Mouse (Mus musculus): ENCODE data around the gene Ppm1h.
"Not testable (repeated sequence)": the region's sequence is repeated elsewhere in the genome, so short reads cannot be mapped to it uniquely, and the experiment has no call there.

The Ppm1h gene

DNA sequence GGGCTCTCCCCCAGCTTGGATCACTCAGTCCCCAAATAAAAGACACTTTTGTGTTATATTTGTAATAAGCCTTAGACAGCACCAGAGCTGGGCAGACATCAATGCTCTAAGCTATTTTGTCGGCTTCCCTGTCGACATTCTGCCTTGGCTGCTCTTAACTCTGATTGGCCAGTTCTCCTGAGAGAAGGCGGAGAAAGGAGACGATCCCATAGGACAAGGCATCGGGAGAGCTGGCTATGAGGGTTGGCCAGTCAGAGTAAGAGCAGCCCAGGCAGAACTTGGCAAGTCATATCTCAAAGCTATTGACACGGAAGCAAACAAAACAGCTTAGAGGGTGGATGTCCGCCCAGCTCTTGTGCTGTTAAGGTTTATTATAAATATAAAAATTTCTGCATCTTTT, 243.7 kb downstream of the Ppm1h start:
- no peak for DNase-seq (ENCODE audit: low read depth, low spot score)

- DNase-seq (ENCODE audit: low read depth, low spot score): not testable (repeated sequence)
Observed at GRCm38 (mm10) chr10:122924571-122924970, 246.0 kb downstream of the Ppm1h start.

DNA sequence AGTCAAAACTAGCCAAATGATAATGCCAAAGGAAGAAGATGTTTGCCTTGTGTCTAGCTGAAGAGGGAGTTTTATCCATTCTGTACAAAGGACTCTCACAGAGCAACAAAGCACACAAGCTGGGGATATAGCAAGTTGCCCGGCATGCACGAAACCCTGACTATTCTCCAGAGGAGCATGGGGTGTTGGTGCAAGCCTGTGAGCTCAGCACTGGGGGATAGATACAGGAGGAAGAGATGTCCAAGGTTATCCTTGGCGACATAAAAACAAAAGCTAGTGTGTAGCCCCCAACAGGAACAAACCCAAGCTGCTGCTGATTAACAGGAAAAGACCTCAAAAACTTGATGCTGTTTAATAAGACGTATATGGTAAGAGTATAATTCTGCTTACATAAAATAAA, 247.7 kb downstream of the Ppm1h start:
- no peak for DNase-seq (ENCODE audit: low read depth, low spot score)

- DNase-seq (ENCODE audit: low read depth, low spot score): no peak
Observed at GRCm38 (mm10) chr10:122930520-122930919, 252.0 kb downstream of the Ppm1h start.

GRCm38 (mm10) chr10:122931193-122931832, 252.8 kb downstream of the Ppm1h start:
- DNase-seq (ENCODE audit: low read depth, low spot score): no peak

DNA sequence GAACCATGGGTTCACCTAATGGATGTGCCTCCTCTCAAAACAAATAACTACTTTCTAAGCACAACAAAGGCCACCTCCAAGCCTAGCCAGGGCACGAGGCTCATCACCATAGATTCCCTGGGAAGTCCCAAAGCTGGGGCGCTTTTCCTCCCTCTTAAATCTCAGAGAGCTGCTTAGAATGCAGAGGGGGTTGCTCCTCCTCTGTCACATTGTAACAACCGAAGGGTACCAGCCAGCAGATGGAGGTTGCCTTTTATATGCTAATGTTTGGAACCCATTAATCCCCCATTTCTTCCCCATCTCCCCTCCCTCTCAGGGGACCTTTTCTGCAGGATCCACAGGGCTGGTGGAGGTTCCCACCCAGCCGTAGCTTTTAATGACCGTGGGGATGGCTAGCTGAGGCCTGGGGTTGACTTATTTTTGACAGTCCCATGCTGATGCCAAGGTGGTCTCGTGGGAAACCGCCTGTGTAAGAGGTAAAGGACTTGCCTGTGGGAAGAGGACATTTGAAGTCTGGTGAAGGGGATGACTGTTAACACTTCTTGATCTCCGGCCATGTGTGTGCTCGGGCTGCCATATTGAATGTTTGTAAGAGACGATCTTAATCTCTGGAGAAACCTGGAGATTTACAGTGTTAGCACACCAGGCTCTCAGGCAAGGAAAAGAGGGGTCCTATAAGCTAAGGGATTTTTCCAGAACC, 253.4 kb downstream of the Ppm1h start:
- DNase-seq (ENCODE audit: low read depth, low spot score): no peak

DNA sequence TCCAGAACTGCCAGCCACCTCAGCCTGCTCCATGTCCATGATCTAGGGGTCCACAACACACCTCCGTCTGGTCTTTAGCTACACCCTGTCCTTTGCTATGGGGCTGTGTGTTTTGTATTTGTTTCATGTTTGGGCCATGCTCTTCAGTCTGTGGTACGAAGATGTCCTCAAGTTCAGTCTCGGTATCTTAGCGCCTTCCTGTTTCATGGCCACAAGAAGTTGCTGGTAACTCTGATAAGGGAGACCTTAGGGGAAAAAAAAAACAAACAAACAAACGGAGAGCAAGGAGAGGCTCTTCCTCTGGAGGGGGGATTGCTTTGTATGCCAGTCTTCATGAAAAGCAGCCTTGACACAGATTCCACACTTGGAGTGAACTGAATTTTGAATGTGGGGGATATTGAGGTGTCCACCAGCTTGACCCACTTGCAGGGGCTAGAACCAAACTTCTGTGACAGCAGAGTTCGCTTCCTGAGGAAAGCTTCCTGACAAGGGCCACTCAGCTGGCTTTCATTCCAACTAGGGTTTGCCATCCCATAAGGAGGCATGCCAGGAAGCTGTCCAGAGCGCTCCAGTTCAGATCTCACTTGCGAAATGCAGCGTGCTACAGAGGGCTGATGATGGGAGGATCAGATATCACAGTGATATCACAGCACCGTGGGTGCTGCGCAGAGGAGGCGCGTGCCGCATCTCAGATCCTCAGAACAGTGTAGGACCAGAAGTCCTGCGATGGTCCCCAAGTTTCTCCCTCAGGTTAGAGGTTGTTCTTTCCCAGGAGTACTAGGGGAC, 254.7 kb downstream of the Ppm1h start:
- no peak for DNase-seq (ENCODE audit: low read depth, low spot score)

GRCm38 (mm10) chr10:122935406-122935805, 256.8 kb downstream of the Ppm1h start:
- DNase-seq (ENCODE audit: low read depth, low spot score): not testable (repeated sequence)

- DNase-seq (ENCODE audit: low read depth, low spot score): not testable (repeated sequence)
Observed at GRCm38 (mm10) chr10:122937380-122937779, 258.8 kb downstream of the Ppm1h start.

GRCm38 (mm10) chr10:122939546-122939945, 261.0 kb downstream of the Ppm1h start:
- DNase-seq (ENCODE audit: low read depth, low spot score): no peak

GRCm38 (mm10) chr10:122942771-122943170, 264.2 kb downstream of the Ppm1h start:
- DNase-seq (ENCODE audit: low read depth, low spot score): no peak

GRCm38 (mm10) chr10:122943824-122944223, 265.3 kb downstream of the Ppm1h start:
- no peak for DNase-seq (ENCODE audit: low read depth, low spot score)

DNA sequence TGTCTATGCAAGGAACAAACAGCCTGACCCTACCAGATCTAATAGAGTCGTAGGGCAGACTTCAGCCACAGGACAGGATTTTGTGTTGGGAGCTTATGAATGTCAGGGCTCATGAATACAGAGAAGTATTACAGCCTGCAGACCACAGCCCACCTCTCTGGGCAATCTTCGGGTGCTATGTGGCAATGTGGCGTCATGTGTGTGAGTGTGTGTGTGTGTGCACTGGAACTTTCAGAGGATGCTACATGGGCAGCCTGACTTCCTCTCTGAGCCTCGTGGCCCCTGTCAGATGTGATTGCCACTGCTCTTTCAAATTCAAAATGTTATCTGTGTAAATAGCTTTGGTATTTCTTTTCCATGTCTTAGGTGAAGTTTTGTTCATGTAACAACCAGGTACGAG, 266.3 kb downstream of the Ppm1h start:
- no peak for DNase-seq (ENCODE audit: low read depth, low spot score)

- no peak for DNase-seq (ENCODE audit: low read depth, low spot score)
Observed at GRCm38 (mm10) chr10:122950966-122951365, 272.4 kb downstream of the Ppm1h start.

GRCm38 (mm10) chr10:122953576-122953975, 275.0 kb downstream of the Ppm1h start:
- DNase-seq (ENCODE audit: low read depth, low spot score): no peak

DNA sequence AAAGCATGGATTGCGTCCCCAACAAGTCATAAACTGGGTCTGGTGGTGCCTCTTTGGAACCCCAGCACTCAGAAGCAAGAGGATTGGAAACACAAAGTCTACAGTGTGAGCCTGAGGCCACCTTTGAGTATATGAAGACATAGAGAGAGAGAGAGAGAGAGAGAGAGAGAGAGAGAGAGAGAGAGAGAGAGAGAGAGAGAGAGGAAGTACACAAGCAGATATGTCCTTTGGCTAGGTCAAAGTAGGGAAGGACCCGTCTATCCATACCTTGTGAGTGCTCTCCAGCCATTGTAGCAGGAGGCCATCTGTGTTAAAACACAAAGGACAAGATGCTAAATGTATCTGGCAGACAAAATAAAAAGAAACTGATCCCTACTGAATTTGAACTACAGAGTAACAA, 279.4 kb downstream of the Ppm1h start:
- DNase-seq (ENCODE audit: low read depth, low spot score): no peak

DNA sequence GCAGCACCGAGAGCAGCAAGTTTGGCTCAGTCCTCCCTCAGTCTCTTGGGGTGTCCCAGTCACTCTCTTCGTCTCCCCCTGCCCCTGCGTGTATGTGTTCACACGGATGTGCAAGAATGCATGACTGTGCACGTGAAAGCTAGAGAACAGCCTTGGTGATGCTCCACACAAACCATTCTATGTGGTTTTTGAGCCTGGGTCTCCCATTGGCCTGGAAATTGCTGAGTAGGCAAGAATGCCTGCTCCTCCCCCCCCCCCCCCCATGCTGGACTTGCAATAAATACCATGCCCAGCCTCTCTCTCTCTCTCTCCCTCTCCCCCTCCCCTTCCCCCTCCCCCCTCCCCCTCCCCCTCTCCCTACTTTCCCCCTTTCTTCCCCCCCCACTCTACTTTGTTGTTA, 280.1 kb downstream of the Ppm1h start:
- DNase-seq (ENCODE audit: low read depth, low spot score): no peak

GRCm38 (mm10) chr10:122960216-122960615, 281.7 kb downstream of the Ppm1h start:
- no peak for DNase-seq (ENCODE audit: low read depth, low spot score)

GRCm38 (mm10) chr10:122960738-122961137, 282.2 kb downstream of the Ppm1h start:
- DNase-seq (ENCODE audit: low read depth, low spot score): no peak

- DNase-seq (ENCODE audit: low read depth, low spot score): no peak
Observed at GRCm38 (mm10) chr10:122961494-122961893, 282.9 kb downstream of the Ppm1h start.

- DNase-seq (ENCODE audit: low read depth, low spot score): no peak
Observed at GRCm38 (mm10) chr10:122962651-122963050, 284.1 kb downstream of the Ppm1h start.

- no peak for DNase-seq (ENCODE audit: low read depth, low spot score)
Observed at GRCm38 (mm10) chr10:122963463-122964240, 285.1 kb downstream of the Ppm1h start.

All from retina, adult 2 months (tissue).